Mouse (Mus musculus) embryonic facial prominence, embryonic 15.5 days (tissue): ENCODE data around the gene Usp29. TPM values are rescaled to one million over a fixed set of nuclear protein-coding genes. Genes with fewer than 3 reads are reported as not detected.
"Not testable (repeated sequence)": the region's sequence is repeated elsewhere in the genome, so short reads cannot be mapped to it uniquely, and the experiment has no call there.

Experiments
- ATAC-seq: fragments of 200-750 bp; cut with Nextera tagmentation; 2 replicates; pipeline ENCODE4 v1.8.0; 2017; ENCODE audit warnings: low read depth, moderate TSS enrichment; ENCODE audit not compliant: insufficient number of reproducible peaks, low FRiP score, low TSS enrichment
- H3K27ac ChIP-seq: fragments of 300-500 bp; sonication (generic); replicated peaks from 2 replicates; pipeline ENCODE4 v1.5.1; 2015; ENCODE audit warnings: mild to moderate bottlenecking, inconsistent platforms
- H3K27me3 ChIP-seq: fragments of 300-500 bp; sonication (generic); 2 replicates; pipeline ENCODE4 v1.6.1; 2015; ENCODE audit warnings: inconsistent platforms
- H3K36me3 ChIP-seq: fragments of 300-500 bp; sonication (generic); 2 replicates; pipeline ENCODE4 v1.6.1; 2015; ENCODE audit warnings: mild to moderate bottlenecking, inconsistent platforms
- H3K4me1 ChIP-seq: fragments of 300-500 bp; sonication (generic); 2 replicates; pipeline ENCODE4 v1.6.1; 2015; ENCODE audit warnings: inconsistent platforms
- H3K4me2 ChIP-seq: fragments of 300-500 bp; sonication (generic); replicated peaks from 2 replicates; pipeline ENCODE4 v1.6.1; 2015; ENCODE audit warnings: mild to moderate bottlenecking, inconsistent platforms
- H3K4me3 ChIP-seq: fragments of 300-500 bp; sonication (generic); replicated peaks from 2 replicates; pipeline ENCODE4 v1.5.1; 2015; ENCODE audit warnings: mild to moderate bottlenecking, inconsistent platforms
- H3K9ac ChIP-seq: fragments of 300-500 bp; sonication (generic); 2 replicates; pipeline ENCODE4 v1.6.1; 2015; ENCODE audit warnings: inconsistent platforms
- H3K9me3 ChIP-seq: fragments of 300-500 bp; sonication (generic); replicated peaks from 2 replicates; pipeline ENCODE4 v1.6.1; 2016; ENCODE audit warnings: inconsistent platforms
- WGBS: fragments of 180-500 bp; shearing (Covaris S2); methylation state at CpG from one replicate; pipeline ENCODE4 v1.1.7; 2015; 5-methylcytosine and 5-hydroxymethylcytosine counted together
- microRNA counts: library from miRNA; unstranded; fragments of <30 nt; microRNA quantifications from one replicate; lab custom pipeline; 2016
- microRNA-seq: library from miRNA; unstranded; fragments of <30 nt; microRNA quantifications from one replicate; pipeline ENCODE4, GENCODE M21; 2016; ENCODE audit warnings: borderline number of aligned reads
- polyA plus RNA-seq: library from polyadenylated mRNA; unstranded; fragments of >200 nt; fragmentation: Nextera tagmentation; extraction: Ambion mirVana; gene quantifications from 2 replicates; pipeline ENCODE4 v1.2.1, GENCODE M21; 2015

Usp29 gene
- polyA plus RNA-seq, 1 experiment from 2014 or later, result 9.3 TPM

- WGBS, result 20% methylated on average over 16 of the region's 16 CpGs
- peak overlapping the region; percentile 31; the same call in 1 of the 2 replicates for H3K4me3 ChIP-seq
- no peaks in the 10 kb centered on the region for H3K4me1 ChIP-seq
- no peak overlapping the region for H3K27ac ChIP-seq
- H3K36me3 ChIP-seq, result no peaks in the 10 kb centered on the region
- no peak for ATAC-seq
- no peak overlapping the region for H3K9ac ChIP-seq
- H3K9me3 ChIP-seq, result no peaks in the 10 kb centered on the region
- peak overlapping the region; percentile 27; the same call in 1 of the 2 replicates for H3K4me2 ChIP-seq
- no peaks in the 10 kb centered on the region for H3K27me3 ChIP-seq
These were observed 210.4 kb downstream of the Usp29 start for GRCm38 (mm10) chr7:6940761-6941231.

- H3K4me1 ChIP-seq, H3K9ac ChIP-seq, H3K4me2 ChIP-seq, ATAC-seq, H3K4me3 ChIP-seq, H3K36me3 ChIP-seq, H3K27me3 ChIP-seq, H3K9me3 ChIP-seq, H3K27ac ChIP-seq: not testable (repeated sequence)
- WGBS, result 94% methylated on average over 18 of the region's 20 CpGs
These were observed 217.7 kb downstream of the Usp29 start for GRCm38 (mm10) chr7:6948061-6948460.

DNA sequence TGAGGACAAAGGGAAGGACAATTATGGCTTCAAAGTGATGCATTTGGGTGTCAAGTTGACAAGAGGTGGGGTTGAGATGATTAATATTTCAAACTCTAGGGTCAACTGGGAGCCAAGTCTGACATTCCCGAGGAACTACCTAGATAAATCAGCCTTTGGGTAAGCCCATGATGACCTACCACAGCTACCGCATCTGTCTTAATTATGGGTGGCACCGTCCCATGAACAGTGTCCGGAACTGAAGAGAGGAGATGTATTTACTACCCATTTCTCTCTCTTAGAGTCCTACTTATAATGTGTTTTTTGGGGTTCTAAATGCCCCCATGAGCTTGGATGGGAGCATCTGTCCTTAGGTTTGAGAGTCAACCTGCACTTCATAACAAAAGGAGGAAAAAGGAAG is 226.2 kb downstream of the Usp29 start:
- WGBS, result 87% methylated on average over 4 of the region's 4 CpGs
- H3K4me1 ChIP-seq, result no peaks in the 10 kb centered on the region
- no peak overlapping the region for H3K4me2 ChIP-seq
- no peak overlapping the region for H3K9ac ChIP-seq
- no peaks in the 10 kb centered on the region for H3K36me3 ChIP-seq
- H3K4me3 ChIP-seq, result no peak overlapping the region
- no peak for ATAC-seq
- no peak overlapping the region for H3K27ac ChIP-seq
- H3K27me3 ChIP-seq, result no peaks in the 10 kb centered on the region
- H3K9me3 ChIP-seq, result no peaks in the 10 kb centered on the region

- H3K9ac ChIP-seq, result no peak overlapping the region
- ATAC-seq, result no peak
- no peaks in the 10 kb centered on the region for H3K4me1 ChIP-seq
- H3K9me3 ChIP-seq, result no peaks in the 10 kb centered on the region
- H3K4me3 ChIP-seq, result no peak overlapping the region
- H3K4me2 ChIP-seq, result no peak overlapping the region
- H3K27ac ChIP-seq, result no peak overlapping the region
- 86% methylated on average over 1 of the region's 1 CpGs for WGBS
- H3K36me3 ChIP-seq, result no peaks in the 10 kb centered on the region
- no peaks in the 10 kb centered on the region for H3K27me3 ChIP-seq
These were observed 228.2 kb downstream of the Usp29 start for GRCm38 (mm10) chr7:6958574-6958973.

DNA sequence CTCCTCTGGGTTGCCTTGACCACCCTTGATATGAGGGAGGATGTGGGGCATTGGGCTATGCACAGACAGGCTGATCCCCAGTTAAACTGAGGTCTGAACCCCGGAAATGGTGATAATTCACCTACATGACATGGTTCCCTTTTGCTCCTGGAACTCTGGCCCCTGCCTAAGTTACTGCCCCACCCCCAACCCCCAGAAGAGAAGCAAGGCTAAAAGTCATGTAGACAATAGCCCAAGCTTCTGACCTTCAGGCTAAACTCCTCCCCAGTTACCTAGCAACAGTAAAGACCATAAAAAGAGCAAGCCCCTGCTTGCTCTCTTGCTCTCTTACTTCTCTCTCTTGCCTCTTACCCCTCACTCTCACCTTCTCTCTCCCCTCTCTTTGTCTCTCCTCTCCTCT is 243.2 kb downstream of the Usp29 start:
- Histone ChIP-seq H3K4me2 (no peak overlapping the region), H3K27ac (no peak overlapping the region), H3K4me1 (no peaks in the 10 kb centered on the region), H3K36me3 (no peaks in the 10 kb centered on the region), H3K4me3 (no peak overlapping the region), H3K9me3 (no peaks in the 10 kb centered on the region), H3K9ac (no peak overlapping the region), H3K27me3 (no peaks in the 10 kb centered on the region)
- 64% methylated on average over 1 of the region's 1 CpGs for WGBS
- no peak for ATAC-seq

- Histone ChIP-seq H3K36me3 (no peaks in the 10 kb centered on the region), H3K9ac (no peak overlapping the region), H3K9me3 (no peaks in the 10 kb centered on the region), H3K27ac (no peak overlapping the region), H3K4me1 (no peaks in the 10 kb centered on the region), H3K4me3 (no peak overlapping the region), H3K4me2 (no peak overlapping the region), H3K27me3 (no peaks in the 10 kb centered on the region)
- no peak for ATAC-seq
- WGBS, result 91% methylated on average over 19 of the region's 19 CpGs
These were observed 246.5 kb downstream of the Usp29 start for GRCm38 (mm10) chr7:6976890-6977289.

GRCm38 (mm10) chr7:6995251-6995650 is 264.9 kb downstream of the Usp29 start, which contains the start of gene Aurkc:
TSS of gene Aurkc (plus strand) at chr7:6995300.
- H3K9me3 ChIP-seq, H3K27ac ChIP-seq, H3K4me2 ChIP-seq, ATAC-seq, H3K4me3 ChIP-seq, H3K36me3 ChIP-seq, H3K4me1 ChIP-seq, H3K9ac ChIP-seq, H3K27me3 ChIP-seq: not testable (repeated sequence)
- WGBS, result 85% methylated on average over 11 of the region's 11 CpGs

DNA sequence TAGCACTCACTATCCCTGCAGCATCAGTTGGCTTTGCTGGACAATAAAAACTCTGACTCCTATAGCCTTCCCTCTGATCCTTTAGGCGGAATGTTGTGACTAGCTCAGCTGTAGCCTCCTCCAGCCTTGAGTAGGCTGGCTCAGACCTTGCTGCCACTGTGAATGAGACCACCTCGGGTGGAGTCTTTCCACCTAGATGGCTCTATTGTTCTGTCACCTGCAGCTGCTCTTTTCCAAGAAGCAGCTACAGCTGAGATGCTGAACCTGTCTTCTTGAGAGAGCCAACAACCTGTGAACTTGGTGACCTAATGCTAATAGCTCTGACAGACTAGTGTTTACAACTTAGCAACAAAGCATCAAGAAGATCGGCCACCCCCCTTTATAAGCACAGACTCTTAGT is 268.5 kb downstream of the Usp29 start:
- H3K9ac ChIP-seq, H3K4me3 ChIP-seq, H3K4me2 ChIP-seq, H3K9me3 ChIP-seq, H3K27ac ChIP-seq, H3K36me3 ChIP-seq, ATAC-seq, H3K27me3 ChIP-seq, H3K4me1 ChIP-seq: not testable (repeated sequence)
- WGBS, result 68% methylated on average over 3 of the region's 3 CpGs

DNA sequence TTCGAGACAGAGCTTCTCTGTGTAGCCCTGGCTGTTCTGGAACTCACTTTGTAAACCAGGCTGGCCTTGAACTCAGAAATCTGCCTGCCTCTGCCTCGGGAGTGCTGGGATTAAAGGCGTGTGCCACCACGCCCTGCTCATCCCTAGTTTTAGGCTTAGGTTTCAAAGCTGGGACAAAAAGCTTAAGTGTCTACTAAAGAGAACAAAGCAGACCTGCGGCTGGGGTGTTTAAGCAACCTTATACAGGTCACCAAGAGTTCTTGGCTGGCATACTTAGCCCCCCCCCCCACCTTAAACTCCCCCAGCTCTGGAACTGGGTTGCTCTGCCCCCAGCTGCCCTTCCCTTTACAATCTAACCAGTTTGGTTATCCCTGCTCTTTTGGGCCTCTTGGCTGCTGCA is 275.1 kb downstream of the Usp29 start:
- WGBS, result 65% methylated on average over 5 of the region's 5 CpGs
- not testable (repeated sequence) for H3K36me3 ChIP-seq, ATAC-seq, H3K4me3 ChIP-seq, H3K9me3 ChIP-seq, H3K27ac ChIP-seq, H3K4me2 ChIP-seq, H3K9ac ChIP-seq, H3K27me3 ChIP-seq, H3K4me1 ChIP-seq

MicroRNAs encoded within 50 kb of the gene (microRNA counts, 519-probe panel; counts per million panel counts)
- microRNA mmu-miR-3099 (lab: Ali Mortazavi, UCI), result not detected

Small RNA genes lying within 50 kb of the gene (microRNA-seq; reads per million reads assigned to microRNA genes)
- gene Mir3099, result 39.5 reads per million, percentile 42 among the genes with 10 or more reads in this experiment

Other genes starting within 250 kb of the Usp29 start
- gene Olfr5, start 243.6 kb upstream of the Usp29 start, polyA plus RNA-seq, result not detected in 2 replicates
- not detected in 2 replicates for gene Olfr1347, start 230.8 kb upstream of the Usp29 start, polyA plus RNA-seq
- not detected in 2 replicates for gene Olfr1348, start 221.8 kb upstream of the Usp29 start, polyA plus RNA-seq
- 0.15 TPM in 1 of 2 replicates, not detected in the other for gene Olfr1349, start 207.6 kb upstream of the Usp29 start, polyA plus RNA-seq
- 0.17 TPM in 1 of 2 replicates, not detected in the other for gene Olfr1350, start 165.7 kb upstream of the Usp29 start, polyA plus RNA-seq
- 14.8 and 16.5 TPM in 2 replicates for gene Zim1, start 34.1 kb upstream of the Usp29 start, polyA plus RNA-seq
- gene Peg3, start 147 bp upstream of the Usp29 start, polyA plus RNA-seq, result 213 and 237 TPM in 2 replicates